Comparison of ENCODE assay signal across 30 mouse cellular contexts in the genomic region with DNA sequence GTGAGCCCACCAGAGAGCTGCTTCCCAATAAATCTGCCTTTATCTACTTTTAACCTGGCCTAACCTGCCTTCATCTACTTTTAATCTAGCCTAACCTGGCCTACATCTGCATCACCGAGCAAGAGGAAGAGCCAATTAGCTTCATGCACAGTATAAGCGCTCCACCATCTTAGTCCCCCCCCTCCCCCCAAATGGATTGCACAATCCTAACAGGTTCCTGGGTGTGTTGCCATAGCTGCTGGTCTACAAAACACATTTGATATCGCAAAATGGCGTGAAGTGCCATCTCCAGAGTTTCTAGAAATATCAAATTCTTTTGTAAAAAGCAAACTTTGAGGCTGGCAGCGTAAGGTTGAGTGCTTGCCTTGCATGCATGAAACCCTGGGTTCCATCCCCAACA. TPM values are rescaled to one million over a fixed set of nuclear protein-coding genes. Genes with fewer than 3 reads are reported as not detected.
"Had no signal": no experiment of that assay in that cellular context is flagged by ENCODE, and none has a peak within 500 bp of the region (broad histone marks: within the 10 kb centered on the region; RNA-seq: fewer than 3 reads in every experiment).

No protein-coding gene starts in this region.

- H3K27ac ChIP-seq: embryonic facial prominence, embryonic 10.5 days; embryonic facial prominence, embryonic 12.5 days; embryonic facial prominence, embryonic 13.5 days; embryonic facial prominence, embryonic 15.5 days; forebrain, embryonic 10.5 days; forebrain, embryonic 12.5 days; forebrain, embryonic 13.5 days; forebrain, embryonic 15.5 days; gastrocnemius, adult 2 months; heart, adult 2 months had no signal

- H3K4me2 ChIP-seq: embryonic facial prominence, embryonic 12.5 days; embryonic facial prominence, embryonic 13.5 days; embryonic facial prominence, embryonic 15.5 days; forebrain, embryonic 12.5 days; forebrain, embryonic 13.5 days; forebrain, embryonic 15.5 days had no signal

- DNase-seq: cerebellum, adult 8-10 months; cerebellum, adult 9-10 months; cerebellum, adult 9-11 months; cerebellum, postnatal 10 days; cerebellum, postnatal 14 days; cerebellum, postnatal 25 days; cerebellum, postnatal 36 days; embryo, embryonic 11 days; forebrain, postnatal 0 days; gastrocnemius, adult 2 months; gastrocnemius, postnatal 10 days; gastrocnemius, postnatal 14 days; gastrocnemius, postnatal 25 days; gastrocnemius, postnatal 36 days; heart, adult 11 months; heart, adult 18-20 months; heart, adult 2 months had no signal

- H3K9me3 ChIP-seq: embryonic facial prominence, embryonic 10.5 days; embryonic facial prominence, embryonic 12.5 days; embryonic facial prominence, embryonic 13.5 days; embryonic facial prominence, embryonic 15.5 days; forebrain, embryonic 10.5 days; forebrain, embryonic 12.5 days; forebrain, embryonic 13.5 days; forebrain, embryonic 15.5 days had no signal

- H3K4me3 ChIP-seq: embryonic facial prominence, embryonic 10.5 days; embryonic facial prominence, embryonic 12.5 days; embryonic facial prominence, embryonic 13.5 days; embryonic facial prominence, embryonic 15.5 days; erythroblast, embryonic 14.5 days; forebrain, embryonic 10.5 days; forebrain, embryonic 12.5 days; forebrain, embryonic 13.5 days; forebrain, embryonic 15.5 days; gastrocnemius, adult 2 months; heart, adult 2 months had no signal

- H3K36me3 ChIP-seq: embryonic facial prominence, embryonic 10.5 days; embryonic facial prominence, embryonic 12.5 days; embryonic facial prominence, embryonic 13.5 days; embryonic facial prominence, embryonic 15.5 days; forebrain, embryonic 10.5 days; forebrain, embryonic 12.5 days; forebrain, embryonic 15.5 days had no signal

- ATAC-seq: forebrain, embryonic 13.5 days; forebrain, embryonic 14.5 days; forebrain, embryonic 15.5 days; forebrain, embryonic 16.5 days; forebrain, postnatal 0 days had no signal

- H3K9ac ChIP-seq: embryonic facial prominence, embryonic 12.5 days; embryonic facial prominence, embryonic 13.5 days; embryonic facial prominence, embryonic 15.5 days; forebrain, embryonic 12.5 days; forebrain, embryonic 13.5 days; forebrain, embryonic 15.5 days; forebrain, postnatal 0 days had no signal

- H3K27me3 ChIP-seq: embryonic facial prominence, embryonic 12.5 days; embryonic facial prominence, embryonic 13.5 days; embryonic facial prominence, embryonic 15.5 days; forebrain, embryonic 12.5 days; forebrain, embryonic 13.5 days; forebrain, embryonic 15.5 days had no signal

RNA-seq across cellular contexts. Expression of gene Mchr1, which starts 24.0 kb away (rescaled TPM):
- total RNA-seq: common myeloid progenitor, adult 5-6 weeks; granulocyte monocyte progenitor cell, adult 5-6 weeks; heart, adult 18-20 months; heart, adult 2 months had no signal
- polyA plus RNA-seq: erythroblast, embryonic 14.5 days; forebrain, embryonic 10.5 days; heart, adult 2 months had no signal
